Mouse (Mus musculus): ENCODE measurements around the gene Lrrc71. TPM values are rescaled to one million over a fixed set of nuclear protein-coding genes. Genes with fewer than 3 reads are reported as not detected.

Lrrc71 gene
- polyA plus RNA-seq, 1 experiment from 2014 or later: 0.92 TPM

DNA sequence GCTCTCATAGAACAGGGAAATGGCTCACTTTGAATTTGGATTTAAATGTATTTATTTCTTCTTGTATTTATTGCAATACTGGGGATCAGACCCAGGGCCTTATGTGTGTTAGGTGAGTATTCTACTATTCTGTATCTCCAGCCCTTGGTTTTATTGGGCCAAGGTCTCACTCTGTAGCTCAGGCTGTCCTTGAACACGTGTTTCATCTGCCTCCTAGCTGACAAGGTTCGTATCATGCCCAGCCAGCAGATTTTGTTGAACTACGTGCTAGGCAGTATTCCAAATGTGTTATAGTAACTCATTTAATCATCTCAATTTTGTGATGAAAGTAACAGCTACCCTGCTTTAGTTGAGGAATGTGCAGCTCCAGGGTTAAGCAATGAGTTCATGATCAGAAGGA, 6.4 kb downstream of the Lrrc71 start:
- ATAC-seq: no peak
- Histone ChIP-seq H3K9ac (replicated peaks; ENCODE audit: low read depth, low read length) (no peak overlapping the region), H3K4me2 (ENCODE audit: low read length) (no peak overlapping the region), H3K27ac (ENCODE audit: low read length) (no peak overlapping the region), H3K4me3 (replicated peaks; ENCODE audit: low read length) (no peak overlapping the region), H3K27me3 (replicated peaks; ENCODE audit: control insufficient read depth, insufficient read depth, low read length) (no peaks in the 10 kb centered on the region), H3K4me1 (replicated peaks; ENCODE audit: control insufficient read depth, insufficient read depth, low read length) (peaks cover 6% of the 10 kb centered on the region; the same call in 1 of the 2 replicates), H3K36me3 (ENCODE audit: control insufficient read depth, insufficient read depth) (peaks cover 11% of the 10 kb centered on the region), H3K9me3 (ENCODE audit: control insufficient read depth, low read length) (no peaks in the 10 kb centered on the region)
- 71% methylated on average over 3 of the region's 3 CpGs for WGBS

DNA sequence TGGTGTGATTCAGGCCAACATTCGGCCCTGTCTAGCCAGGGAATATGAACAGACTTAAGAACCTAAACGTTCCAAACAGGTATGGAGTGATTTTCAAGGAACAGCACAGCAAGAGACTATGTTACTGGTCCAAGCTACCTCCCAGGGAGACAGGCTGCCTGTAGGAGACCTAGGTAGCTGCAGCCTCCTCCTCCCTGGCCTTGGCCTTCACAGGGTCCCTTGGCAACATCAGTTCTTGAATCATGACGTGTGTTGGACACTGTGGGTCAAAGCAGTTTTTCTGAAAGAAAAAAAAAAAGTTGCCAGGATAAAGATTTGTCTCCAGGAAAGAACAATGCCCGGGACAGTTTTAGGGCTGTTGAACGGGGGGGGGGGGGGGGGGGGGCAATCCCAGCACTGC, 9.5 kb downstream of the Lrrc71 start:
- Histone ChIP-seq H3K27me3 (replicated peaks; ENCODE audit: control insufficient read depth, insufficient read depth, low read length) (no peaks in the 10 kb centered on the region), H3K27ac (ENCODE audit: low read length) (no peak overlapping the region), H3K9ac (replicated peaks; ENCODE audit: low read depth, low read length) (no peak overlapping the region), H3K4me2 (ENCODE audit: low read length) (no peak overlapping the region), H3K36me3 (ENCODE audit: control insufficient read depth, insufficient read depth) (peaks cover 28% of the 10 kb centered on the region), H3K4me3 (replicated peaks; ENCODE audit: low read length) (no peak overlapping the region), H3K9me3 (ENCODE audit: control insufficient read depth, low read length) (no peaks in the 10 kb centered on the region), H3K4me1 (replicated peaks; ENCODE audit: control insufficient read depth, insufficient read depth, low read length) (no peaks in the 10 kb centered on the region)
- 69% methylated on average over 5 of the region's 5 CpGs for WGBS
- no peak for ATAC-seq

DNA sequence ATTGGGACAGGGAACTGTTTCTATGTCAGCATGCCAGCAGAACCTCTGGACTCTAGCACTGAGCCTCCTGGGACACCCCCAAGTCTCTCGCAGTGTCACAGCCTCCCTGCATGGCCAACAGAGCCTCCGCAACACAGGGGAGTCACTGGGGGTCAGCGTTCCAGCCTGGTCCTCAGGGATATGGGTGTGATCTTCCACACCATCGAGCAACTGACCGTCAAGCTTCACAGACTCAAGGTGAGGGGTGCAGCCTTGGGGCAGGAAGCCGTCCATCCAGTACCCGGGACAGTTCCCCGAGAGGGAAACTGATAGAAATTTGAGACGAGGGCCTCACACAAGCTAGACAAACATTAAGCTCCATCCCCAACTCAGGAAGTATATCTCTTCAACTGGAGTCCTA, 13.1 kb downstream of the Lrrc71 start:
- H3K27ac ChIP-seq (ENCODE audit: low read length): no peak overlapping the region
- ATAC-seq: no peak
- no peaks in the 10 kb centered on the region for H3K4me1 ChIP-seq (replicated peaks; ENCODE audit: control insufficient read depth, insufficient read depth, low read length)
- WGBS: 92% methylated on average over 9 of the region's 9 CpGs
- peaks cover 39% of the 10 kb centered on the region for H3K36me3 ChIP-seq (ENCODE audit: control insufficient read depth, insufficient read depth)
- H3K4me3 ChIP-seq (replicated peaks; ENCODE audit: low read length): no peak overlapping the region
- H3K4me2 ChIP-seq (ENCODE audit: low read length): no peak overlapping the region
- no peaks in the 10 kb centered on the region for H3K9me3 ChIP-seq (ENCODE audit: control insufficient read depth, low read length)
- no peaks in the 10 kb centered on the region for H3K27me3 ChIP-seq (replicated peaks; ENCODE audit: control insufficient read depth, insufficient read depth, low read length)
- H3K9ac ChIP-seq (replicated peaks; ENCODE audit: low read depth, low read length): no peak overlapping the region

DNA sequence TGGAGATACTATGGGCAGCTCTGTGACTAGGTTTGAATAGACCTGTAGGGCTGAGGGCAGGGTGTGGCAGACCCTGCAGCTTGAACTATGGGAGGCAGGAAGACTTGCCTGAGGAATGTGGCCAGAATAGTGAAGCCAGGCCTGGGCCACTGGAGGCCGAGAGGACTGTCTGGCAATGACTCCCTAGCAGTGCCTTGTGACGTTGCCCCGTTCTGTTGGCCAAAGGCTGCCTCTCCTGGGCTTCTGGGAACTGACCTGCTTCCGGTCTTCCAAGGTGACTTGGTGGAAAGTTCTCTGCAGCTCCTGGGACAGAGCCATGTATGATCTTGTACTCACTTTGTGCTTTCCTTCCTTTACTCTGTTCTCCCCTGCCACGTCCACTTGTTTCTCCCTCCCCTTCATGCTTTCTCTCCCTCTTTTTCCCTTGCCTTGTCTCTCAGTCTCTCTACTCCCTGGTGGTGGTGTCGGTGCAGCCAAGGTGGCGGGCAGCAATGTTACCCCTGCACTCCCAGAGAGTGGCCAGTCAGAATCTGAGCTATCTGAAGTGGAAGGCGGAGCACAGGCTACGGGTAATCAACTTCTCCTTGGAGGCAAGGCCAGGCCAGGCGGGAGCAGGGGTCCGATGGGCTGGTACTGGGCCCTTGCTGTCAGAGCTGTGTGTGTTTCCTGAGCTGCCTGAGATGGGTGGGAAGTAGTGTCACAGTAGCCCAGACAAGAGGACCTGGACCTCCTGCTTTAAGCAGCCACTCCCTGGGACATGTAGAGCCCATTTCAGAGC, 14.3 kb downstream of the Lrrc71 start:
- no peak for ATAC-seq
- H3K4me2 ChIP-seq (ENCODE audit: low read length): no peak overlapping the region
- no peaks in the 10 kb centered on the region for H3K4me1 ChIP-seq (replicated peaks; ENCODE audit: control insufficient read depth, insufficient read depth, low read length)
- no peak overlapping the region for H3K27ac ChIP-seq (ENCODE audit: low read length)
- H3K4me3 ChIP-seq (replicated peaks; ENCODE audit: low read length): no peak overlapping the region
- H3K36me3 ChIP-seq (ENCODE audit: control insufficient read depth, insufficient read depth): peaks cover 43% of the 10 kb centered on the region
- no peaks in the 10 kb centered on the region for H3K27me3 ChIP-seq (replicated peaks; ENCODE audit: control insufficient read depth, insufficient read depth, low read length)
- H3K9ac ChIP-seq (replicated peaks; ENCODE audit: low read depth, low read length): no peak overlapping the region
- H3K9me3 ChIP-seq (ENCODE audit: control insufficient read depth, low read length): no peaks in the 10 kb centered on the region
- 92% methylated on average over 11 of the region's 11 CpGs for WGBS

DNA sequence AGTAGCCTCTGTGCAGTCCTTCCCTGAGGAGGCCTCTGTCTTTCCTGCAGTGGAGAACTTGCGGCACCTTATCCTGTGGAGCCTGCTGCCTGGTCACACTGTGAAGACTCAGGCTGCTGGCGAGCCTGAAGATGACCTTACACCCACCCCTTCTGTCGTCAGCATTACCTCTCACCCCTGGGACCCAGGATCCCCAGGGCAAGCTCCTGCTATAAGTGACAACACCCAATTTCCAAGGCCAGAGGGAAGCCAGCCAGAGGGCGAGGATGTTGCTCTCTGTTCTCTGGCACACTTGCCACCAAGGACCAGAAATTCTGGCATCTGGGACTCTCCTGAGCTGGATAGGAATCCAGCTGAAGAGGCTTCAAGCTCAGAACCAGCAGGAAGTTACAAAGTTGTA, 15.3 kb downstream of the Lrrc71 start:
- H3K27ac ChIP-seq (ENCODE audit: low read length): no peak overlapping the region
- H3K9ac ChIP-seq (replicated peaks; ENCODE audit: low read depth, low read length): no peak overlapping the region
- H3K4me3 ChIP-seq (replicated peaks; ENCODE audit: low read length): no peak overlapping the region
- H3K9me3 ChIP-seq (ENCODE audit: control insufficient read depth, low read length): no peaks in the 10 kb centered on the region
- no peak for ATAC-seq
- no peaks in the 10 kb centered on the region for H3K27me3 ChIP-seq (replicated peaks; ENCODE audit: control insufficient read depth, insufficient read depth, low read length)
- H3K4me2 ChIP-seq (ENCODE audit: low read length): no peak overlapping the region
- H3K36me3 ChIP-seq (ENCODE audit: control insufficient read depth, insufficient read depth): peaks cover 51% of the 10 kb centered on the region
- H3K4me1 ChIP-seq (replicated peaks; ENCODE audit: control insufficient read depth, insufficient read depth, low read length): no peaks in the 10 kb centered on the region
- WGBS: 90% methylated on average over 4 of the region's 4 CpGs

DNA sequence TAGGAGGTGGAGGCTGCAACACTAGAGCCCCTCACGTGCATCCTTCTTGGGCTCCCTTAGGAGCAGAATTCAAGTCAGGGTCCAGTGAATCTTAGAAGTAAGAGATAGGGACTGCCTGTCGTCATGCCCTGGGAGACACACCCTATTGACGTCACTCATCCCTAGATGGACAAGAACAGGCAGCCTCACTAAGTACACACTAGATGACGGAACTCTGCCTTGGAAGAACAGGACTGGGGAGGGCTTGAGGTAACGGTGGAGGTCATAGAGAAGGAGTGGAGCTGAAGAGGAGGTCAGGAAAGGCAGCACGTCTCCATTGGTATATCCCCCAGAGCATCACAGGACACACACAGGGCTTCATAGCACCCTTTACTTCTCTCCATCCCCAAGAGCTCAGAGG, 19.7 kb downstream of the Lrrc71 start:
- no peak for ATAC-seq
- no peak overlapping the region for H3K4me2 ChIP-seq (ENCODE audit: low read length)
- H3K9me3 ChIP-seq (ENCODE audit: control insufficient read depth, low read length): no peaks in the 10 kb centered on the region
- WGBS: 94% methylated on average over 6 of the region's 6 CpGs
- no peaks in the 10 kb centered on the region for H3K27me3 ChIP-seq (replicated peaks; ENCODE audit: control insufficient read depth, insufficient read depth, low read length)
- H3K4me1 ChIP-seq (replicated peaks; ENCODE audit: control insufficient read depth, insufficient read depth, low read length): no peaks in the 10 kb centered on the region
- H3K4me3 ChIP-seq (replicated peaks; ENCODE audit: low read length): no peak overlapping the region
- no peak overlapping the region for H3K9ac ChIP-seq (replicated peaks; ENCODE audit: low read depth, low read length)
- no peak overlapping the region for H3K27ac ChIP-seq (ENCODE audit: low read length)
- peaks cover 62% of the 10 kb centered on the region for H3K36me3 ChIP-seq (ENCODE audit: control insufficient read depth, insufficient read depth)

DNA sequence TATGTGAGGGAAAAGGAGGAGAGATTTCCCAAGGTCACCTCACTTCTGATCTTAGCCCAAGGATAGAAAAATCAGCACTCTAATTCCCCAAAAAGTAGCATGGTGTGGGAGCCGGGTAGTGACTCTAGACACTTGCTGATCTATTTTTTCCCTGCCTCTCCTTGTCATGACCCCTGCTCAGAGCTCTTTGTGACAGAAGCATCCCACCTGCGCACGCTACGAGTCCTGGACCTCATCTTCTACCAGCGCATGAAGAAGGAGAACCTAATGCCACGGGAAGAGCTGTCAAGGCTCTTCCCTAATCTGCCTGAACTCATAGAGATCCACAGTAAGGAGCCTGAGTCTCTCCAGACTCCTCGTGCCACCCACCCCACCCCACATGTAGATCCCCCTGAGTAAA, 22.2 kb downstream of the Lrrc71 start:
- Histone ChIP-seq H3K27me3 (replicated peaks; ENCODE audit: control insufficient read depth, insufficient read depth, low read length) (no peaks in the 10 kb centered on the region), H3K27ac (ENCODE audit: low read length) (no peak overlapping the region), H3K4me1 (replicated peaks; ENCODE audit: control insufficient read depth, insufficient read depth, low read length) (no peaks in the 10 kb centered on the region), H3K4me2 (ENCODE audit: low read length) (no peak overlapping the region), H3K9ac (replicated peaks; ENCODE audit: low read depth, low read length) (no peak overlapping the region), H3K4me3 (replicated peaks; ENCODE audit: low read length) (no peak overlapping the region), H3K9me3 (ENCODE audit: control insufficient read depth, low read length) (no peaks in the 10 kb centered on the region), H3K36me3 (ENCODE audit: control insufficient read depth, insufficient read depth) (peaks cover 66% of the 10 kb centered on the region)
- no peak for ATAC-seq
- 97% methylated on average over 7 of the region's 7 CpGs for WGBS

DNA sequence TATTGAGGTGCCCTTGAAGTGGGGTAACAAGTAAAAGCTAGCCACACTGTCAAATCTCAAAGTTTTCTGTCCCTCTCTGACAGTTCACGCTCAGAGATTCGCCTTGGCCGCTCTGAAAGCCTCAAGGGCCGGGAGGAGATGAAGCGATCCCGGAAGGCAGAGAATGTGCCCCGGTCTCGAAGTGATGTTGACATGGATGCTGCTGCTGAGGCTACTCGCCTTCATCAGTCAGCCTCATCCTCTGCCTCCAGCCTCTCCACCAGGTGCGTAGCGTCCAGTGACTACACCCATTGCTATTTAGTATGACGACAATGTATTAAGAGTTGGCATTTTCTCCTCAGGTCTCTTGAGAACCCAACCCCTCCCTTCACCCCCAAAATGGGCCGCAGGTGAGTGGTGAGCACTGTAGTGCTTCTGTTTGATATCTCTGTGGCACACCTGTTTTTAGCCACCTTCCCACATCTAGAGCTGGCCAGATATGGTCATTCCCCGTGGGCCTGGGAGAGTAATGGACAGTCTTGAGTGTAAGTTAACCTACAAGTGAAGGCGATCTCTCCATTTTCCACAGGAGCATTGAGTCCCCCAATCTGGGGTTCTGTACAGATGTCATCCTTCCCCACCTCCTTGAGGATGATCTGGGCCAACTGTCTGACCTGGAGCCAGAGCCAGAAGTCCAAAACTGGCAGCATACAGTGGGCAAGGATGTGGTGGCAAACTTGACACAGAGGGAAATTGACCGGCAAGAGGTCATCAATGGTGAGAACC, 22.8 kb downstream of the Lrrc71 start:
- Histone ChIP-seq H3K4me2 (ENCODE audit: low read length) (no peak overlapping the region), H3K4me3 (replicated peaks; ENCODE audit: low read length) (no peak overlapping the region), H3K9ac (replicated peaks; ENCODE audit: low read depth, low read length) (no peak overlapping the region), H3K27me3 (replicated peaks; ENCODE audit: control insufficient read depth, insufficient read depth, low read length) (no peaks in the 10 kb centered on the region), H3K4me1 (replicated peaks; ENCODE audit: control insufficient read depth, insufficient read depth, low read length) (no peaks in the 10 kb centered on the region), H3K36me3 (ENCODE audit: control insufficient read depth, insufficient read depth) (peaks cover 67% of the 10 kb centered on the region), H3K27ac (ENCODE audit: low read length) (no peak overlapping the region), H3K9me3 (ENCODE audit: control insufficient read depth, low read length) (no peaks in the 10 kb centered on the region)
- no peak for ATAC-seq
- 97% methylated on average over 16 of the region's 16 CpGs for WGBS

DNA sequence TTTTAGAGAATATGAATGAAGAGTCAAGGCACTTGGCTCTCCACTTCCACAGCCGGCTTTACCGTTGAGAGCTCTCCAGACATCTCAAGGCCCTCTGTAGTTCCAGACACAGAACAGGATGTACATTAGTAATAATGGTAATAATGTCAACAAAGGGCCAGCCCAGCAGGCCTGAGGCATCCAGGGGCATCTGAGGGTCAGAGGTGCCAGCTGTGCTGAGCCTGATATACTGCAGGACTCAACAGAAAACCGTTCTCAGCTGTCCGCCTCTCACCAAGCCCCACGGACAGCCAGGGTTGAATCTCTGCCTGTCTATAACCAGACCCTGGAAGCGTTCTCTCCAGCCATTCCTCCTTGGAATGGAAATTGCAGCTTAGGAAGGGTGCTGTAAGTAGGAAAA, 23.9 kb downstream of the Lrrc71 start:
- Histone ChIP-seq H3K4me1 (replicated peaks; ENCODE audit: control insufficient read depth, insufficient read depth, low read length) (no peaks in the 10 kb centered on the region), H3K27ac (ENCODE audit: low read length) (no peak overlapping the region), H3K4me3 (replicated peaks; ENCODE audit: low read length) (no peak overlapping the region), H3K4me2 (ENCODE audit: low read length) (no peak overlapping the region), H3K27me3 (replicated peaks; ENCODE audit: control insufficient read depth, insufficient read depth, low read length) (no peaks in the 10 kb centered on the region), H3K9me3 (ENCODE audit: control insufficient read depth, low read length) (no peaks in the 10 kb centered on the region), H3K36me3 (ENCODE audit: control insufficient read depth, insufficient read depth) (peaks cover 63% of the 10 kb centered on the region), H3K9ac (replicated peaks; ENCODE audit: low read depth, low read length) (no peak overlapping the region)
- no peak for ATAC-seq
- 93% methylated on average over 6 of the region's 6 CpGs for WGBS
